Mouse (Mus musculus): ENCODE results near the gene Swsap1. TPM values are rescaled to one million over a fixed set of nuclear protein-coding genes. Genes with fewer than 3 reads are reported as not detected.

Gene Swsap1
- polyA plus RNA-seq, 1 experiment from 2014 or later = 9.8 TPM

DNA sequence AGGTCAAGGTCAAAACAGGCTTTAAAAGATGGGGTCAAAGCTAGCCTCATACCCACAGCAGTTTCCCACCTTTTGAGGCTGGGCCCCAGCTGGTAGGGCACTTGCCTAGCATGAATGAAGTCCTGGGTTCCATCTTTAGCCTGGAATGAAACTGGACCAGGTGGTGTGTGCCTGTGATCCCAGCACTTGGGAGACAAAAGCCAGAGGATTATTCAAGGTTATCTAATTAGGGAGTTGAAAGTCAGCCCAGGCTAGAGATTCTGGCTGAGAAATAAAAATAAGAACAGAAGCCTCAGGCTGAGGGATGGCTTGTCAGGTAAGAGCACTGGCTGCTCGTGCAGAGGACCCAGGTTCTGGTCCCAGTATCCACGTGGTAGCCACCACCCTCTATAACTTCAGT is 23.5 kb upstream of the Swsap1 start:
- no peak overlapping the region for H3K27ac ChIP-seq (ENCODE audit: low read depth, low read length)
- H3K27me3 ChIP-seq (replicated peaks; ENCODE audit: control insufficient read depth, insufficient read depth, low read length) = no peaks in the 10 kb centered on the region
- no peaks in the 10 kb centered on the region for H3K9me3 ChIP-seq (ENCODE audit: control insufficient read depth, low read length)
- H3K4me3 ChIP-seq (ENCODE audit: low read depth, low read length) = no peak overlapping the region
- H3K4me2 ChIP-seq = no peak overlapping the region
- peaks cover 27% of the 10 kb centered on the region for H3K4me1 ChIP-seq (replicated peaks; ENCODE audit: control insufficient read depth, insufficient read depth, low read length)
- DNase-seq (ENCODE audit: low spot score) = no peak
- no peaks in the 10 kb centered on the region for H3K36me3 ChIP-seq (ENCODE audit: control insufficient read depth, insufficient read depth, low read length)
- ATAC-seq (replicated peaks; ENCODE audit: low FRiP score) = no peak
- H3K9ac ChIP-seq (ENCODE audit: low read depth, low read length) = no peak overlapping the region
- WGBS = 46% methylated on average over 2 of the region's 2 CpGs

DNA sequence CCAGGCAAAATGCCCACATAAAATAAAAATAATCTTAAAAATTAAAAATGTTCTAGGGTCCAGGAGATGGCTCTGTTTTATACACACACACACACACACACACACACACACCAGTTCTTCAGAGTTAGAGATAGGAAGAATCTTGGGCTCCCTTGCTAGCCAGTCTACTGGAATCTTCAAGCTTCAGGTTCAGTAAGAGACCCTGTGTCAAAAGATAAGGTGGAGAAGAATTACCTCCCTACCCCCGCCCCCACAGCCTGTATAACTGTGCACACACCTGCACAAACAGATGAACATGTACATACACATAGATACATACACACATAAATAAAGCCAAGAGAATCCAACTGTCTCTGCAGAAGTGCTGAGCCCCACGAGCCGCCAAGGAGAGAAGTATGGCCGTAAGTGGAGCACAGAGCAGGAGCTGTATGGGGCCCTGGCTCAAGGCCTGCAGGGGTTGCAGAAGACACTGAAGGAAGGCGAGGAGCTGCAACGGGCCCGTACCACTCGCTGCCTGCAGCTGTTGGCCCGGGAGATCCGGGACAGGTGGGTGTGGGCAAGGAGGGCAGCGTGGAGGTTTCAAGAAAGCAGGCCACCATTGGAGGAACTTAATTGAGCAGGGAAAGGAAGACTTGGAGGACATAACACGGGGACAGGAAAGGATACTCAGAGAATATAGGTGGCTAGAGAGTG is 23.0 kb upstream of the Swsap1 start:
- Histone ChIP-seq H3K9me3 (ENCODE audit: control insufficient read depth, low read length) (no peaks in the 10 kb centered on the region), H3K4me2 (peak overlapping the region; percentile 20; the same call in 1 of the 2 replicates), H3K36me3 (ENCODE audit: control insufficient read depth, insufficient read depth, low read length) (no peaks in the 10 kb centered on the region), H3K4me1 (replicated peaks; ENCODE audit: control insufficient read depth, insufficient read depth, low read length) (peaks cover 27% of the 10 kb centered on the region), H3K4me3 (ENCODE audit: low read depth, low read length) (no peak overlapping the region), H3K27me3 (replicated peaks; ENCODE audit: control insufficient read depth, insufficient read depth, low read length) (no peaks in the 10 kb centered on the region), H3K27ac (ENCODE audit: low read depth, low read length) (no peak overlapping the region), H3K9ac (ENCODE audit: low read depth, low read length) (no peak overlapping the region)
- 56% methylated on average over 12 of the region's 12 CpGs for WGBS
- ATAC-seq (replicated peaks; ENCODE audit: low FRiP score) (no peak), DNase-seq (ENCODE audit: low spot score) (no peak)

DNA sequence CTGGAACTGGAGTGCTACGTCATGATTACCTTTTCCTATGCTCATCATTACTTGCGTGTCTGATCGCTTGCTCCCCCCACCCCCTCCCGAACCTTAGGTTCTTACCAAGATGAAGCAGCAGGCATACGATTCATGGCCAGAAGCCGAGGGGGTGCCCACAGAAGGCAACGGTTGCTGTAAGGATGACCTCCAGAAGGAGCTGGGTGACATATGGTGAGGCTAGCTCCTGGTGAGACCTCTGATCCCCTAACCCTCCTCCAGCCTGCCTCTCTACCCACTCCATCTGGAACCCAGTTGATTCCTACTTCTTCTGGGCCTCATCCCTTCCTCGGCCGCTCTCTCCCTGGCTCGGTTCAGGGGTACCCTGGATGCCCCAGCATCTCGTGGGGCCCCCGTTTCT is 21.5 kb upstream of the Swsap1 start:
- Histone ChIP-seq H3K4me1 (replicated peaks; ENCODE audit: control insufficient read depth, insufficient read depth, low read length) (peaks cover 27% of the 10 kb centered on the region), H3K9ac (ENCODE audit: low read depth, low read length) (no peak overlapping the region), H3K36me3 (ENCODE audit: control insufficient read depth, insufficient read depth, low read length) (no peaks in the 10 kb centered on the region), H3K9me3 (ENCODE audit: control insufficient read depth, low read length) (no peaks in the 10 kb centered on the region), H3K4me3 (ENCODE audit: low read depth, low read length) (no peak overlapping the region), H3K27ac (ENCODE audit: low read depth, low read length) (no peak overlapping the region), H3K4me2 (no peak overlapping the region), H3K27me3 (replicated peaks; ENCODE audit: control insufficient read depth, insufficient read depth, low read length) (no peaks in the 10 kb centered on the region)
- DNase-seq (ENCODE audit: low spot score) (no peak), ATAC-seq (replicated peaks; ENCODE audit: low FRiP score) (no peak)
- 83% methylated on average over 12 of the region's 12 CpGs for WGBS

DNA sequence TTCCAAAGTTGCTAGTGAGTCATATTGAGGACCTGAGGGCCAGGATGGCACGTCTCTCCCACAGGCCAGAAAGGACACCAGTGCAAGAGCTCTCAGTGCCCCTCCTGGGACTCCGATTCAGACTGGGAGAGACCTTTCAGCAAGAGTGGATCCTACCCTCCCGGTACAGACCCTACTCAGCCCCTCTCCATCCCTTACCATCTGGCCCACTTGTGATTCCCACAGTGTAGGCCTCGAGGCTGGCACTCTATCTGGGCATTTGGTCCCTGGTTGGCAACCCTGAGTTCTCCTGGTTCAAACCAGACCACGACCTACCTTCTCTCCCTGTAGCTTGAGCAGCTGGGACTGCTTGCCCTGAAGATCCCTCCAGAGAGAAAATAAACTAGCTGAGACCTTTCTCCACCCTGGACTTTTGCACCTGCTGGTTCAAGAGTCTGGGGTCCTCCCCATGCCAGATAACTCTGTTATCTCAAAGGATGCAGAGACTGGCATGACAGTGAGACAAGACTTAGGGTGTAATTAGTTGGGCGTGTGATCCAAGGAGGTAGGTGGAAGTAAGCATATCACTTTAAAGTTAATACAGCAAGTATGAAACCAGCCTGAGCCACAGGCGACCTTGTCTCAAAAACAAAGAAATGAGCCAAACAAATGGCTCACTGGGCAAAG is 20.0 kb upstream of the Swsap1 start:
- no peaks in the 10 kb centered on the region for H3K9me3 ChIP-seq (ENCODE audit: control insufficient read depth, low read length)
- DNase-seq (ENCODE audit: low spot score) = no peak
- 72% methylated on average over 7 of the region's 7 CpGs for WGBS

DNA sequence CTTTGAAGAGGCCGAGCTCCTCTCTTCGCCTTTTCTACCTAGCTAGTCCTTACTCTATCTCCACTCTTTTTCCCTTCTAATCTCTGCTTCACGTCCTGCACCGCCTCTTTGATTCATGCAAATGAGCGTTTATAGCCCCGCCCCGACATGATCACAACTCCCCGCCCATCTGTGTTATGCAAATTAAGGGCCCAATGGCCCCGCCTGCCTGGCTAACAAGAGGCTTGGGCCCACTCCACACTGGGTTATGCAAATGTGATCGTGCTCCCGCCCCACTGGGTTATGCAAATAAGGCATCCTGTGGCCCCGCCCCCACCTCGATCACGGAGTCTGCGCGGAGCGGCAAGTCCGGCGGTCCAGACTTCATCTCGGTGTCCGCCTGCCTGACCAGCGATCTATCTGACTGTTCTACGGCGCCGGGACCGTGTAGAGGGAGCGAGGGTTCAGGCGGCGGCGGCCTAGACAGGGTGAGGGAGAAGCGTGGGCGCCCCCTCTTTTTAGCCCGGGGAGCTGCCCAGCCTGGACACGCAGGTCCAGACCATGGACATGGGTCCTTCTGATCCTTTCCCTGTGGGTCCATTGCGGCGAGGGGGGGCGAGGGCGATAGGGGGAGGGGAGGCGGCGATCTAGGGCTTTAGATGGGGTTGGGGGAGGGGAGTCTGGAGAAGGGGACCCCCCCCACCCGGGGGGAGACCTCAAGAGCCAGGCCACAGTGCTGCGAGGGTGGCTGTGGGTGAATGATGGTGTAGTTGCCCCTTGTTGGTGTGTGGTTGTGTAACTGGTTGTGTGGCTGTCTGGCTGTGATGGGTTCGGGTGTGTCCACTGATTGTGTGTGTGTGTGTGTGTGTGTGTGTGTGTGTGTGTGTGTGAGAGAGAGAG is 18.6 kb upstream of the Swsap1 start, which contains the start of gene Plppr2:
Gene Plppr2 (plus strand): TSS at position 342 of the 879 bp plus-strand sequence.
- 3% methylated on average over 39 of the region's 43 CpGs for WGBS
- Histone ChIP-seq H3K9me3 (ENCODE audit: control insufficient read depth, low read length) (no peaks in the 10 kb centered on the region), H3K27ac (ENCODE audit: low read depth, low read length) (no peak within 1 kb of the TSS)

More for the DNA sequence above, 20.0 kb upstream of the Swsap1 start:
- Histone ChIP-seq H3K9ac (ENCODE audit: low read depth, low read length) (no peak overlapping the region), H3K4me3 (ENCODE audit: low read depth, low read length) (no peak overlapping the region), H3K4me1 (replicated peaks; ENCODE audit: control insufficient read depth, insufficient read depth, low read length) (peaks cover 27% of the 10 kb centered on the region), H3K27me3 (replicated peaks; ENCODE audit: control insufficient read depth, insufficient read depth, low read length) (no peaks in the 10 kb centered on the region), H3K36me3 (ENCODE audit: control insufficient read depth, insufficient read depth, low read length) (no peaks in the 10 kb centered on the region), H3K27ac (ENCODE audit: low read depth, low read length) (no peak overlapping the region), H3K4me2 (no peak overlapping the region)
- ATAC-seq (replicated peaks; ENCODE audit: low FRiP score) = no peak

DNA sequence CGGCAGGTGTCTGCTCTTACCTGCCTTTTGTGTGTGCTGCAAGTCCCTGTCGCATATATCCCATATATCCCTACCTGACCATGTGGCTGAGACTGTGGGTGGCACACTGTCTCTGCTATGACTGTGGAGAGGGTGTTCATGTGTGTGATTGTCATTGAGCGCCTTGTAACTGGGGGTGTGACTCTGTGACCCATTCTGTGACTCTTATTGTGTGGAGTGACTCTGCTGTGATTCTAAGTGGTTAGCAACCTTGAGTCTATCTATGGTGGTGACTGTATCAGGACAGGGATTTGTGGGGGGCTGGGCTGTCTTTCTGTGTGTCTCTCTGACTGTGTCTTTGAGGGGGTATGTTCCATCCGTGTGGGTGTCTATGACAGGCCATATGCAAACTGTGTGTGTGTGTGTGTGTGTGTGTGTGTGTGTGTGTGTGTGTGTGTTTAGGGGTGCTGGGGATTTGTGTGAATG is 17.8 kb upstream of the Swsap1 start:
- no peak for DNase-seq (ENCODE audit: low spot score)
- Histone ChIP-seq H3K36me3 (ENCODE audit: control insufficient read depth, insufficient read depth, low read length) (no peaks in the 10 kb centered on the region), H3K27ac (ENCODE audit: low read depth, low read length) (no peak overlapping the region), H3K4me1 (replicated peaks; ENCODE audit: control insufficient read depth, insufficient read depth, low read length) (peaks cover 16% of the 10 kb centered on the region), H3K9me3 (ENCODE audit: control insufficient read depth, low read length) (no peaks in the 10 kb centered on the region), H3K27me3 (replicated peaks; ENCODE audit: control insufficient read depth, insufficient read depth, low read length) (no peaks in the 10 kb centered on the region), H3K4me3 (ENCODE audit: low read depth, low read length) (no peak overlapping the region; the same call in 1 of the 2 replicates), H3K4me2 (peak overlapping the region; percentile 84), H3K9ac (ENCODE audit: low read depth, low read length) (no peak overlapping the region)
- no peak for ATAC-seq (replicated peaks; ENCODE audit: low FRiP score)
- 86% methylated on average over 4 of the region's 4 CpGs for WGBS

More for the DNA sequence above, 18.6 kb upstream of the Swsap1 start, which contains the start of gene Plppr2:
- ATAC-seq (replicated peaks; ENCODE audit: low FRiP score) (peak; percentile 94), DNase-seq (ENCODE audit: low spot score) (peak; percentile 93)
- peak within 1 kb of the TSS; percentile 52 for H3K9ac ChIP-seq (ENCODE audit: low read depth, low read length)
- H3K36me3 ChIP-seq (ENCODE audit: control insufficient read depth, insufficient read depth, low read length) = no peaks in the 10 kb centered on the region
- peaks cover 22% of the 10 kb centered on the region for H3K4me1 ChIP-seq (replicated peaks; ENCODE audit: control insufficient read depth, insufficient read depth, low read length)
- H3K4me3 ChIP-seq (ENCODE audit: low read depth, low read length) = peak within 1 kb of the TSS; percentile 62
- H3K4me2 ChIP-seq = peak within 1 kb of the TSS; percentile 84
- no peaks in the 10 kb centered on the region for H3K27me3 ChIP-seq (replicated peaks; ENCODE audit: control insufficient read depth, insufficient read depth, low read length)

DNA sequence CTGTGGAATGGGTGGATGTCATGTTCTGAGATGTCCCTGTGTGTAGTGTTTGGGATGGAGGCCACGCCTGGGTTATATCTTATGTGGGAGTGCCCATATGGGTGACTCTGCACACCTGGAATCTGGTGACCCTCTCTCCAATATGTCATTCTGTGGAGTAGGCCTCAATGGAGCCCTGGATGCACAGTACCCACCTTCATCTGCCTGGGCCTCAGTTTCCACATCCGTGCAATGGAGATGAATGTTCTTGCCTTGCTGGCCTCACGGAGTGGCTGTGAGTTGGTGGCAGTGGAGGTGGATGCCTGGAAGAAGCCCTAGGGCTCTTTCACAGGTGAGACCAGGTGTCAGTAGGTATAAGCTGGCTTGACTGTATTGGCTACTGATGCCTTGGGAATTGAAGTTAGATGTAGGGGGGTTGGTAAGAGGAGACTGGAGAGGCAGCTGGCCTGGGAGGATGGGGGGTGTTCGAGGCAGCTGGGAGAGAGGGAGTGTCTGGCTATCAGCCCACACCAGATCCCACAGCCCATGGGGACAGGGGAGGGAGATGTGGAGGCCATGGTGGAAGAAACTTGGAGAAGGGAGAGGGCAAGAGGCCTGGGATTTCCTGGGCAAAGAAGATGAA is 17.2 kb upstream of the Swsap1 start:
- DNase-seq (ENCODE audit: low spot score) (no peak), ATAC-seq (replicated peaks; ENCODE audit: low FRiP score) (no peak)
- Histone ChIP-seq H3K9ac (ENCODE audit: low read depth, low read length) (no peak overlapping the region), H3K9me3 (ENCODE audit: control insufficient read depth, low read length) (no peaks in the 10 kb centered on the region), H3K4me3 (ENCODE audit: low read depth, low read length) (no peak overlapping the region), H3K4me2 (no peak overlapping the region), H3K27me3 (replicated peaks; ENCODE audit: control insufficient read depth, insufficient read depth, low read length) (peaks cover under 1% of the 10 kb centered on the region; the same call in 1 of the 2 replicates), H3K4me1 (replicated peaks; ENCODE audit: control insufficient read depth, insufficient read depth, low read length) (peaks cover 10% of the 10 kb centered on the region), H3K27ac (ENCODE audit: low read depth, low read length) (no peak overlapping the region), H3K36me3 (ENCODE audit: control insufficient read depth, insufficient read depth, low read length) (no peaks in the 10 kb centered on the region)
- 77% methylated on average over 4 of the region's 4 CpGs for WGBS

DNA sequence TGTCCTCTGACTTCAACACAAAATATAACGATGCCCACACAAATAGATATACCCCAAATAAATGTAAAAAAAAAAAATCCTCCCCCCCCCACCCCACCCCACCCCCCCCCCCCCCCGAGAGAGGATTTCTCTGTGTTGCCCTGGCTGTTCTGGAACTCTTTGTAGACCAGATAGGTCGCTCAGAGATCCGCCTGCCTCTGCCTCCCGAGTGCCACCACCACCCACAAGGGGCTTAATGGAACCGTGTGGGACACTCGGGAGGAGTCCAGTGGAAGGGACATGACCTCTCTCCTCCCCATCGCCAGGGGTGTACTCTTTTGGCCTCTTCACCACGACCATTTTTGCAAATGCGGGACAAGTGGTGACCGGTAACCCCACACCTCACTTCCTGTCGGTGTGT is 12.5 kb upstream of the Swsap1 start:
- Histone ChIP-seq H3K4me1 (replicated peaks; ENCODE audit: control insufficient read depth, insufficient read depth, low read length) (peaks cover 13% of the 10 kb centered on the region), H3K36me3 (ENCODE audit: control insufficient read depth, insufficient read depth, low read length) (no peaks in the 10 kb centered on the region), H3K27ac (ENCODE audit: low read depth, low read length) (no peak overlapping the region), H3K4me3 (ENCODE audit: low read depth, low read length) (no peak overlapping the region), H3K4me2 (no peak overlapping the region), H3K9me3 (ENCODE audit: control insufficient read depth, low read length) (no peaks in the 10 kb centered on the region), H3K27me3 (replicated peaks; ENCODE audit: control insufficient read depth, insufficient read depth, low read length) (peaks cover 16% of the 10 kb centered on the region), H3K9ac (ENCODE audit: low read depth, low read length) (no peak overlapping the region)
- DNase-seq (ENCODE audit: low spot score) (no peak), ATAC-seq (replicated peaks; ENCODE audit: low FRiP score) (no peak)
- 66% methylated on average over 12 of the region's 12 CpGs for WGBS

All from liver, embryonic 11.5 days (tissue).